Mouse (Mus musculus) T-helper 17 cell (primary cell): ENCODE measurements around the gene Olfm1.

Experiments used
- in situ Hi-C, 2 experiments: fragments of 300-600 bp; cut with MboI, MseI; formaldehyde crosslinking; loops; 1 replicate in 1 of 2; 2 replicates in 1 of 2; pipeline ENCODE4 v1.15.1; 2025; ENCODE audit warnings: high pct_unique_total_duplicates in 2 of 2

The Olfm1 gene

DNA sequence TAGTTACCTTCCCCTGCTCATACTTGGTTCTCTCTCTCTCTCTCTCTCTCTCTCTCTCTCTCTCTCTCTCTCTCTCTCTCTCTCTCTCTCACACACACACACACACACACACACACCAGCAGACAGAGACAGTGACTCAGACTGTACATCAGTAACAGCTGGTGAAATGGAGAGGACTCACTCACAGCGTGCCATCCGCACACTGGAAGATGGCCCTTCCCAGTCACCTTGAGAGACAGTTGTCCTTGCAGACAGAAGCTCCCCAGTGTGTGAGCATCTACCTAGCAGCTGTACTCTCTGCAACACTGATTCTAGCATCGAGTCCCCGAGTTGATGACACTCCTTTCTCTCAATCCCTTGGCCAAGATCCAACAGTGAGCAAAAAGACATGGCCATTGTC lies 35.6 kb downstream of the Olfm1 start:
- in situ Hi-C loops, result no loop called here

DNA sequence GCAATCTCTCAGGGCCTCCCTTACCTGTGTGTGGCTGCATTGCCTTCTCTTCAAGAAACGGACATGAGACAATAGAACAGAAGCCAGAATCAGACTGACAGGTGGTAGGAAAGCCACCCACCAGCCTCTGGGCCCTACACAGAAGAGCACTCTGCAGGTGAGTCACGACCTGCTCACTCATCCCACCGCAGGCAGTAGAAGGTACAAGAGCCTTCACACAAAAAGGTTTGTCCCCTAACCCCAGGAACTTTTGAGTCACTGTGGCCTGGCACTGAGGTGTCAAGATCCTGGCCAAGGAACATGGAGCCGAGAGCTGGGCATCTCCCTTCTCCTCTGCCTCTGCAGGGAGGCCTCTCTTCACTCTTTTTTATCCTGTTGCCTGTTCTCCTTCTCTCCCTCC lies 42.3 kb downstream of the Olfm1 start:
- in situ Hi-C loops, result no loop called here

DNA sequence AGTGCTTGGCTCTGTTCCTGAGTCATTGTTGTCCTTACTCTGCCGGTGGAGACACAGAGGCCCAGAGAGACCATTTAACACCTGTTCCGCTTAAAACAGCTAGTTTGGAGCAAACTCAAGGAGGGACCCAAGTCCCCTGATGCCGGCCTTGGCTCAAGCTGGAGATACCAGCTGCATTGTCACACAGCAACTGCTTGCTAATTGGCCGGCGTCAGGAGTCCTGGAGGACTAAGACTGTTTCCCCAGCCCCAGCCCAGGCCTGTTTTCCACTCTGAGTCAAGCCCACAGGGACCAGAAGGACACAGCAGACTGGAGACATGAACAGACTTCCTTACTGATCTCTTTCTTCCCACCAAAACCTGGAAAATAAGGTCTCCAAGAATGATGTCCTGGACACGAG lies 43.7 kb downstream of the Olfm1 start:
- in situ Hi-C loops, result no loop called here

DNA sequence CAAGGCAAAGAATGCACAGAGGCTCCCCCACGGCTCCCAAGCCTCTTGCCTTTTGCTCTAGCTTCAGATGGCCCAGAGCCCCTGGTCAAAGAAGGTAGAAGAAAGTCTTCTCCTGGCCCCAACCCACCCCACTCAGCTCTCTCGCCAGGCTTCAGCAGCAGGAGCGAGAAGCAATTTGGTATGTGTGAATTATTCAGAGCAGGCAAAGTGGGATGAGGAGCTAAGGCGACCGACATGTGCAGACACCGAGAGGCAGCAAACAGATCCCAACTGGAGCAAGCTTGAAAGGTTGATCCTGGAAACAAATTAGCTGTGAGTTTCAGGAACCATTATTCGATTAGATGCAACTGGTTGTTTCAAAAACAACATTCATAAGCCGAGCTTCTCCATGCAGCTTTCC lies 46.8 kb downstream of the Olfm1 start:
- in situ Hi-C loops, result no loop called here

DNA sequence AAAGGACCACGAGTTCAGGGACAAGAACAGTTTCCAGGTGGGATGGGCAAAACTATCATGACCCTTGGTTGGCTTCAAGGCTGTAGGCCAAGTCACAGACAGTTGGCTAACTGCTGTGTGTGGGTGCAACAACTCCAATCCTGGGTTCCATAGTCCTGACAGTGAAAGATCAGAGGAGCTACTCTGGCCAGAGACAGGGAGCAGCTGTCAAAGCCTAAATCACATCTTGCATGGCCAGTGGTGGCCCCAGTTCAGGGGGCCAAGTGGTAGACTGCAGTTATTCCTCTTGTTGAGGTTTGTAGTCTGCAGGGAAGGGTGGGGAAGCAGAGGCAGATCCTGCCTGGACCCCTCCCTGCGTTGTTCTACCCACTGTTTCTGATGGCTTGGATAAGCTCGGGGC lies 48.1 kb downstream of the Olfm1 start:
- in situ Hi-C loops, result no loop called here

DNA sequence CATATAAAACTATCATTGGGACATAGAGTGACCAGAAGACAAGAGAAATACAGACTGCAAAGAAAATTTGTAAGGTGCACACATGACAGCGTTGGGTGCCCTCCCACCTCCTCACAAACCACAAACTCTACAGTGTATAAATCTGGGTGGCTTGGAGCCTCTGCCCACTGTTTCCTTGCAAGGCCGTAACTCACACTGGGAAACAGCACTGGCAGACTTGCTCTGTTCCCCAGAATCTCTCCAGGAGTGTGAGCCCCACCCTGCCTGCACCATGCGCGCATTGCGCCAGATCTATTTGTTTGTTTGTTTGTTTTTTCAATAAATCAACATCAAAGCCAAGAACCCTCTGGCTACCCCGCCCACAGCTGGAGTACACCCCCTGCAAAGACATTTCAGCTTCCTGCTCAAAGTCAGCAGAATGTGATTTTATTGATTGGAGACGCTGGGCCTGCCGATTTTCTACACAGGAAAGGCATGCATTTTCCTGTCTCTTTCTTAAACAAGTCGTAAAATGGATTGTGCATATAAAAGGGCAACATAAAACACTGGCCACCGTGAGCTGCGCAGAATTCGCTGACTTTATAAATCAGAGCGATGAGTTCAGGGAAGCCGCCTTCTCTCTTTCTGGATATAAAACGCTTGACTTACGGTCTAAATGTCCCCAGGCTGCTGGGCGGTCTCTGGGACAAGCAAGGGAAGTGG lies 48.9 kb downstream of the Olfm1 start:
- in situ Hi-C loops, result no loop called here

DNA sequence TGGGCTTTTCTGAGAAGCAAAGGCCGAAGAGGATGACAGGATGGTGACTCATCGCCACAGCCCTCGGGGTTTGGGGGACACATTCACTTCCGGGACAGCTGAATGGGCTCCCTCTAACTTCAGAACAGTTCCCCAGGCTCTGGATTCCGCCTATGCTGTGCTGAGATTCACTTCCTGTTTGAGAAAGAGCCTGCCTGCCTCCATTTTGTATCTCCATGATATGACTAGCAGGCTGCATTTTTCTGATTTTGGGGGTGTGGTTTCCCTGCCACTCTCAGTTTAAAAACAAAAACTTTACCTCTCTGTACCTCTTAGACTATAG lies 49.4 kb downstream of the Olfm1 start:
- in situ Hi-C loops, result no loop called here

DNA sequence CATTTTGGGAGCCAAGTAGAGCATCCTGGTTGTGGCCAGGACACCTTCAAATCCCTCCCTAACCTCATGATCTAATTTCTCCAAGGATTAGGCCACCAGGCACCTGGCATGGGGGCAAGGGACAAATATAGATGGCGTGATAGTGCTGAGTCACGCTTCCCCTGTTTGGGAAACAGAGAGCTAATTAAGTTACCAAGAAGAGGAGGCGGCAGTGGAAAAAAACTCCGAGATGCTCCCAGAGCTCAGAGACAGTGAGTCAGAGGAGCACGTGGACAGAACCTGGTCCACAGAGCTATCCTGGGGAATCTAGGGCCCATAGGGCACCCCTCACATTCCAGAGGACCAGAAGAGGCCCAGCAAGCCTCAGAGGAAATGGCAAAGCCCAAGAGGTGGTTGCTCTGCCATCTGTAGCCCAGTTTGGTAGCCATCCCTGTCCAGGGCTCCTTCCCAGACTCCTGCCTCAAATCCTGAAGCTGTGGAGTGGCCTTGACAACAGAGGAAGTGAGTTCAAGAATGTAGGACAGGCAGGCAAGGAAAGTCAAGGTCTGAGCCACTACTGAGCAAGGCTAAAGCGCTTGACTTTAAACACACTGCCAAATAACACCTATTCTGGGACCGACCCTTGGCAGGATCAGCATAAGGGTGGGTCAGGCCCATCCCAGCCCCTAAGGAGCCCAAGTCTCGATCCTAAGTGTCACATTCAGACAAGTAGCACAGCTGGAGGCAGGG lies 52.0 kb downstream of the Olfm1 start:
- in situ Hi-C loops, result no loop called here

DNA sequence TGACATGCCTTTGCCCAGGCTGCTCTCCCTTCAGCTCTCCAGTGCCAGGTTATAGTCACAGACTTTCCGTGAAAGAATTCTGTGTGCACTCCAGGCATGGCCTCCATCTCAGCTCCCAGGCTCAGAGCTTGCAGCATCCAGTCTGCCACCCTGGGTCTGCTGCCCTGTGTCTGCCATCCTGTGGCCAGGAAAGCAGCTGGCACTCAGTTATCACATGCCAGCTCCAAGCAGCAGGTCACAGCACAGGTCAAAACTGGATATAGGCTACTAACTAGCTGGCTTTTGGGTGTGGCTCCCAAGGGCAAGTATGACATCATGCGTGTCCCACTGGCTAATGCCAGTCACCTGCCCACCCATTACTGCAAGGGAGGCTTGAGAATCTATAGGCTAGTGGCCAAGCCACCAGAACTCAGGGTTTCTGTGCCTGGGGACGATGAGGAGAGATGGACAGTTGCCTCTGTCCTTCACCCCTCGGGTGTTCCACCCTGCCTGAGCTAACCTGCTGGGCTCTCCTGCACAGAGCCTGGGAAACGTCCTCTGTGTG lies 53.4 kb downstream of the Olfm1 start:
- in situ Hi-C loops, result no loop called here

DNA sequence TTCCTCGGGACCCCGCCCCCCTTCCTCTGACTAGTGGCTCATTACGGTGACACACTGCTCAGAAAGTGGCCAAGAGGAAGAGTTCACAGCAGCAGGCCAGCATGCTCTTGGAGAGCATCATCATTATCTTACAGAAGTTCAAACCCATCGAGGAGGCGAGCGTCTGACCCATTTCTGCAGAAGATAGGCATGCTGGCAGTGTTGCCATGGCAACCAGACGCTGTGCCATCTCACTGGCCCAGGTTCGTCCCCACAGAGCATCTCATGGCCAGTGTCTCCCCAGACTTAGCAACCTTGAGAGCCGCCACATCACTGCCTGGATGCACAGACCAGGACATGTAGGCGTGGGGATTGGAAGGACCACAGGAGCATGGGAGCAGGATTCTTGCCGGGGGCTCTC lies 54.3 kb downstream of the Olfm1 start:
- in situ Hi-C loops, result no loop called here

DNA sequence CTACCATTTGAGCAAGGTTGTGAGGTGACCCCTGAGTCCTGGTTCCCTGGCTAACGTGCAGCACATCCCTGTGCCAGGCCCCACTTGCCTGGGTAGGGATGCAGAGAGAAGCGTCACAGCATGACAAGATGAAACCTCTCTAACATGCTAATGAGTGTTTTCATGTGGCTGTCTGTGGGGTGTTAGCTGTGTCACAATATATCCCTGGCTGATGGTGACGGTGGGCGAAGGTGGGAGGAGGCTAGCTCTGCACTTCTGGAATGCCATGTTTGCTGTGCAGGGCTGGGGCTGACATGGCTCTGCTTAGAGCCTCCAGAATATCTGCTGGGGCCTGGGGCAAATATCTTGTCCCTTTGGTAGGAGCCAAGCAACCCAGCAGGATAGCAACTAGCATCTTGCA lies 59.8 kb downstream of the Olfm1 start:
- in situ Hi-C loops, result no loop called here

DNA sequence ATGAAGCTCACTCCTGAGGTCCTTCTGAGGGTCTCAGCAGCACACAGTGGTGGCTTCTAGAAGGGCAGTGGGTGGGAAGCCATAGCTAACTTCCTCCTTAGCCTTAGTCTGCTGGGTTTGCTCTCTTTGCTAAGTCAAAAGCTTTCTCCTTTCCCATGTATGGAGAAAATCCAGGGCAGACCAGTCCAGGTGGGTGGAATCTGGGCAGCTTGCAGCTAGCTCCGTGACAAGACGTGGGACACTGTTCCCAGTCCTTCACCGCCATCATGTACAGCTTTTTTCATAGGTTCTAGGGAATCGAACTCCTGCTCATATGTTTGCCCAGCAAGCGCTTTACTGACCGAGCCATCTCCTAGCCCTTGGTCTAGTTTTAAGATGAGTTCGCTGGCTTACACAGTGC lies 63.2 kb downstream of the Olfm1 start:
- in situ Hi-C loops, result no loop called here

DNA sequence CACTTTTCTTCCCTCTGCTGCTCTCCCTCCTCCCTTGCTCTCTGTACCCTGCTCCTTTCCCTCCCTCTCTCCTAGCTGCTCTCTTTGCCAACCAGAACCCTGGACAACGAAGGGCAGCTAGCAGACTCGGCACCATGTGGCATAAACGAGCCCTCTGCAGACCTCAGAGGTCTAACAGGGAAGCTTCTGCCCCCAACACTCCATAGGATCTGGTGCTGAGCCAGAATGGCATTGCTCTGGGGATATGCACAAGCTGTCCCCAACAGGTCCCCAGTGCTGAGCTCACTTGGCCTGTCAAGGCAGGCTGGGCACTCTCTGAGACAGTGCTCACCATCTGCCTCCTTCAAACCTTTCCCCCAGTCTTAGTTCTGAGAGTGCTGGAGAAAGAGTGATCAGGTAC lies 68.6 kb downstream of the Olfm1 start:
- in situ Hi-C loops, result no loop called here

DNA sequence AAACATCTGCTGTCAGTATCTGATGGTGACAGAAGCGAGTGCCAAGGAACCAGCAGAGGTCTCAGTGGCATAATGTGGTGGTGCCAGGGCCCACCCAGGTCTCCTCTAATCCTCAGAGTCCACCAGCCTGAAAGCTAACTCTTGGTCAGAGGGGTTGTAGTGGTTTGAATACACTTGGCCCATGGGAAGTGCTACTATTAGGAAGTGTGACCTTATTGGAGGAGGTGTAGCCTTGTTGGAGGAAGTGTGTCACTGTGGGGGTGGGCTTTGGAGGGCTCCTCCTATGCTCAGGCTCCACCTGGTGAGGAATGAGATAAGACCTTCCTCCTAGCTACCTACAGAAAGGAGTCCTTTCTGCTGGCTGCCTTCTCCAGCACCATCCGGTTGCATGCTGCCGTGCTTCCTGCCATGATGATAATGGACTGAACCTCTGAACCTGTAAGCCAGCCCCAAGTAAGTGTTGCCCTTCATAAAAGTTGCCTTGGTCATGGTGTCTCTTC lies 75.0 kb downstream of the Olfm1 start:
- in situ Hi-C loops, result no loop called here

DNA sequence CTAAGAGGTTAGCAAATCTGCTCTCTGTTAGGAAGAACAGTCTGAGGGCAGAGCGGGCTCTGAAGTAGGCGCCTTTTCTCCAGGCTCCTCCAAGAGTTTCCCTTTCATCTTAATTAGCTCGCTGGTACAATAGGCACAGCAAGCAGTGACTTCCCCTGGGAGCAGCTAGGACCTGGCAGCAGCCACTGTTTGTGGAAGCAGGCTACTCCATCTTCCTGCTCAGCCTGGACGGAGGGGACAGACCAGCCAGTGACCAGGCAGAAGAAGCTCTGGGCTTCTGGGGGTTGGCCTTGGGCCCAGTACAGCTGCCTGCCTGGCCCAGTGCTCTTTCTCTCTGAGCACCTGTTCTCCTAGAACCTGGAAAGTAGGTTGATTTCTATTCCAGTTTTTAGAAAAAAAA lies 77.8 kb downstream of the Olfm1 start:
- in situ Hi-C loops, result no loop called here

DNA sequence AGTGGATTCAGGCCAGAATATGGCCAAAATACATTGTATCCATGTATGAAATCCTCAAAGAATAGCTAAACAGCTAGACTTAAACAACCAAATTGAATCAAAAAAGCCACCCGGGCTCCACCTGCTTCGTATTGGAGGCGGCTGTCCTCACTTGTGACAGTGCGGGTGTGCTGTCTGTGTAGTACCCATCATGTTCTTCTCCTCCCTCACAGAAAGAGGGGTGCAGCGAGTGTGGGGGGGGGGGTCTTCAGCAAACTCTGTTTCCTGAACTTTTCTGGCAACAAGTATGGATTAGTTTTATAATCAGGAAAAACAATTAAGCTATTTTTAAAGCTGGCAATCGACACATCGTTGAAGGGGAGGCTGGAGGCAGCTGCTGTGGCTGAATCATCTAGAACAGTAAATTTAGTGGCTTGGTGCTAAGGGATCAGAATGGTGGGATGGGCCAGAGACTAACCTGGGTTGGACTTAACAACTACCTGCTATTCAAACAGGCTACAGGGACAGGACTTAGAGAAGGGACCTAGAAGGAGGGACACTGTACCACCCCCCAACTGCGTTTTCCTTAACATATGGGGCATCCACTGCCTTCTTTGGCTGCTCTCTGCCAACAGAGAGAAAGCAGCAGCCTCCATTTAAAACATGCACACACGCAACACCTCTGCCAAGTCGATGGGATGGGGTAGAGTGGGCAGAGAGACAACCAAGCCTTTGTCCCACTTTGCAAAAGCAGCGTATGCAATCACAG lies 79.6 kb downstream of the Olfm1 start:
- in situ Hi-C loops, result no loop called here

DNA sequence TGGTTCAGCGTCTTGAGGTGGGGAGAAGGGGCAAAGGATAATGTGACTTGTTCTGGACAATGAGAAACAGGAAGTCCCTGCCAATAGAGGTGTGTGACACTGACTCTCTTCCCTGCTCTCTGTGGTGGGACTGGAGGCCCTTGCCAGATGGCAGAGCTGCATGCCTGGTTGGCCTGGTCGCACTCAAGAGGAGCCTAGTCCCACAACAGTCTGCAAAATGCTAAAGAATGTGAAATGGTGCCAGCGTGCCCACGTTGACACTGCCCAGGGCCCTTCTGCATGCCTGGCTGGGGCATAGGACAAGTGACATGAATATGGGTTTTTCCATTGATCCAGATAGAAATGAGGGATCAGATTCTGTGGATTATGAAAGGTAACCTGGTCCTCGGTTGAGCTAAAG lies 81.2 kb downstream of the Olfm1 start:
- in situ Hi-C loops, result no loop called here

DNA sequence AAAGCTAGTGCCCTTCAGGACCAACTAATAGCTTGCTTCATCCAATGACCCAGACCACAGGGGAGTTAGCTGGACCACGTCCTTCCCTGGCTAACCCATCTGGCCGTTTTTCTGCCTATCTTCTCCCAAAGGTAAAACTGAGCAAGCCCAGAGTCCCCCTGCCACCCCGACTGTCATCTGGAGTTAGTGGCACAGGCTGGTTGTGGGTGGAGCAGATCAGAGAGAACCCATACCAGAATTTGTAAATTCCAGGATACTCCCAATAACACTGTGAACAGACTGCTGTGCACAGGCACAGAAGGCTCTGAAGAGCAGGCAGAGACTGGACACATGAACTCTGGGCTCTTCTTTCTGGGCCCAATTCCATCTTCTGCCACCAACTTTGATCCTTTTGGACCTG lies 82.6 kb downstream of the Olfm1 start:
- in situ Hi-C loops, result loop anchor here in 1 of 2 experiments (5.0 kb wide), 1 partner anchor 73 kb away; no protein-coding TSS in a partner anchor

DNA sequence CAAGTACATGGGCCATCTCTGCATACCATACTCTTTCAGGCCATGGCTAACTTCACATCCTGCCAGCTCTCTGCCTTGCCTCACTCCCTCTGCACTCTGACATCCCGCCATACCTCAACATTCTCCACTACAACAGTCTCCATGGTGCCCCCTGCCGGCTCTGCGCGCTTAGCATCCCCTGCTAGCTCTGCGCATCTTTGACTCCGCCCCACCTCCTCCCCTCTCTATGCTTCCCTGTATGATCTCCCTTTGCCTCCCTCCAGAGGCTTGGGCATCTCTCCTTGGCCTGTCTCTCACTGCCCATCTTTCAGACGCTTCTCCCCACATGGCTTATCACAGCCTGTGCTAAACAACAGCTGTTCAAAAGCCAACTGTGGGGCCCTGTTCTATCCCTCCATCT lies 85.4 kb downstream of the Olfm1 start:
- in situ Hi-C loops, result loop anchor here in 1 of 2 experiments (5.0 kb wide), 1 partner anchor 76 kb away; no protein-coding TSS in a partner anchor

DNA sequence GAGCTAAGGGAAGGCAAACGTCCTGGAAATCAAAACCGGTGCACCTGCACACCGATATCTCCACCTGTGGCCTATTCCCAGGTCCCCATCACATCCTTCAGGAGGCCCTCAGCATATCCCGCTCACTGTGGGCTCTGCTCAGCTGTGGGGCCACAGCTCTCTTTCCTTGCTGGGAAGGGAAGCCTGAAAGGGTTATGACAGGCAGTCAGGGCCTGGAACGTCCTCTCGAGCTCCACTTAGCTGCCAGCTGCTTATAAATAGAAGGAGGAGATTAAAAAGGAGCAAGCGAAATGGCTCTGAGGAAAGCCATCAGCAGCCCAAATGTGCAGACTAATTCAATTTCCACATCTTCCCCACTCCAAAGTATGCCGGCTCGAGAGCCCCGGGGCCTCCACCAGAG lies 86.1 kb downstream of the Olfm1 start:
- in situ Hi-C loops, result loop anchor here in 1 of 2 experiments (5.0 kb wide), 1 partner anchor 77 kb away; no protein-coding TSS in a partner anchor
